In genomic region chr6:29391802-29392201, GRCm38 (mm10) we compare ENCODE assay signal across 26 mouse cellular contexts. TPM values are rescaled to one million over a fixed set of nuclear protein-coding genes. Genes with fewer than 3 reads are reported as not detected.
DNase-seq lines count a peak whose midpoint lies in the region; ATAC-seq and TF ChIP-seq lines count a peak whose summit lies in the region.
"Had no signal": no experiment of that assay in that cellular context is flagged by ENCODE, and none has a peak within 500 bp of the region (broad histone marks: within the 10 kb centered on the region; RNA-seq: fewer than 3 reads in every experiment).

No protein-coding gene starts in this region.

- H3K4me3 ChIP-seq in forebrain, postnatal 0 days (ENCODE audit: low read depth, low read length): no peak overlapping the region
- no peak overlapping the region for H3K4me3 ChIP-seq in forebrain, embryonic 14.5 days (ENCODE audit: low read depth, low read length)
- no peak overlapping the region for H3K4me3 ChIP-seq in kidney, postnatal 0 days (replicated peaks; ENCODE audit: low read depth, low read length)
- no peak overlapping the region for H3K4me3 ChIP-seq in kidney, embryonic 16.5 days (ENCODE audit: low read length)
- no peak overlapping the region for H3K4me3 ChIP-seq in midbrain, postnatal 0 days (ENCODE audit: low read depth, low read length)
- H3K4me3 ChIP-seq in midbrain, embryonic 14.5 days (replicated peaks; ENCODE audit: low read depth, low read length): no peak overlapping the region
- H3K4me3 ChIP-seq in forebrain, embryonic 11.5 days (ENCODE audit: low read depth, low read length): no peak overlapping the region
- H3K4me3 ChIP-seq: embryonic facial prominence, embryonic 15.5 days; neural tube, embryonic 12.5 days had no signal

- H3K9me3 ChIP-seq in forebrain, postnatal 0 days (ENCODE audit: low read length): no peaks in the 10 kb centered on the region
- H3K9me3 ChIP-seq in forebrain, embryonic 14.5 days (replicated peaks; ENCODE audit: control insufficient read depth, low read length): no peaks in the 10 kb centered on the region
- no peaks in the 10 kb centered on the region for H3K9me3 ChIP-seq in kidney, postnatal 0 days (replicated peaks; ENCODE audit: low read length)
- no peaks in the 10 kb centered on the region for H3K9me3 ChIP-seq in kidney, embryonic 16.5 days (ENCODE audit: low read length)
- H3K9me3 ChIP-seq in midbrain, postnatal 0 days (ENCODE audit: low read length): no peaks in the 10 kb centered on the region
- no peaks in the 10 kb centered on the region for H3K9me3 ChIP-seq in midbrain, embryonic 14.5 days (ENCODE audit: control insufficient read depth, low read length)
- no peaks in the 10 kb centered on the region for H3K9me3 ChIP-seq in forebrain, embryonic 11.5 days (ENCODE audit: control insufficient read depth, low read length)
- H3K9me3 ChIP-seq: embryonic facial prominence, embryonic 15.5 days; neural tube, embryonic 12.5 days had no signal

- H3K4me1 ChIP-seq in forebrain, postnatal 0 days (ENCODE audit: insufficient read depth): peaks cover 7% of the 10 kb centered on the region; the same call in 1 of the 2 replicates
- H3K4me1 ChIP-seq in forebrain, embryonic 14.5 days (ENCODE audit: control insufficient read depth, insufficient read depth, low read length): peaks cover 18% of the 10 kb centered on the region; the same call in 1 of the 2 replicates
- 0 out of 2 replicates have a peak, but pooled peaks cover 5% of the 10 kb centered on the region for H3K4me1 ChIP-seq in kidney, postnatal 0 days (replicated peaks; ENCODE audit: insufficient read depth, low read length)
- peaks cover 11% of the 10 kb centered on the region for H3K4me1 ChIP-seq in kidney, embryonic 16.5 days (ENCODE audit: insufficient read depth, low read length)
- H3K4me1 ChIP-seq in midbrain, postnatal 0 days (ENCODE audit: insufficient read depth, low read length): no peaks in the 10 kb centered on the region; the same call in 1 of the 2 replicates
- peaks cover 5% of the 10 kb centered on the region; the same call in 1 of the 2 replicates for H3K4me1 ChIP-seq in midbrain, embryonic 14.5 days (ENCODE audit: control insufficient read depth, insufficient read depth, low read length)
- H3K4me1 ChIP-seq in forebrain, embryonic 11.5 days (replicated peaks; ENCODE audit: control insufficient read depth, insufficient read depth, low read length): peaks cover 9% of the 10 kb centered on the region; the same call in 1 of the 2 replicates

- H3K4me2 ChIP-seq in forebrain, postnatal 0 days (ENCODE audit: low read depth): no peak overlapping the region
- H3K4me2 ChIP-seq in forebrain, embryonic 14.5 days (ENCODE audit: low read length): no peak overlapping the region
- H3K4me2 ChIP-seq in kidney, postnatal 0 days (ENCODE audit: low read length): no peak overlapping the region
- no peak overlapping the region for H3K4me2 ChIP-seq in kidney, embryonic 16.5 days (replicated peaks; ENCODE audit: low read depth, low read length)
- H3K4me2 ChIP-seq in midbrain, postnatal 0 days (ENCODE audit: low read depth, low read length, poor library complexity, severe bottlenecking): no peak overlapping the region
- H3K4me2 ChIP-seq in midbrain, embryonic 14.5 days (ENCODE audit: low read length): no peak overlapping the region
- no peak overlapping the region for H3K4me2 ChIP-seq in forebrain, embryonic 11.5 days (ENCODE audit: low read depth, low read length, severe bottlenecking)
- H3K4me2 ChIP-seq: embryonic facial prominence, embryonic 15.5 days; heart, embryonic 11.5 days; midbrain, embryonic 11.5 days; neural tube, embryonic 12.5 days had no signal

- no peaks in the 10 kb centered on the region for H3K36me3 ChIP-seq in forebrain, postnatal 0 days (ENCODE audit: insufficient read depth)
- no peaks in the 10 kb centered on the region for H3K36me3 ChIP-seq in forebrain, embryonic 14.5 days (ENCODE audit: control insufficient read depth, insufficient read depth, low read length)
- no peaks in the 10 kb centered on the region for H3K36me3 ChIP-seq in kidney, postnatal 0 days (ENCODE audit: insufficient read depth, low read length)
- H3K36me3 ChIP-seq in kidney, embryonic 16.5 days (ENCODE audit: insufficient read depth, low read length): no peaks in the 10 kb centered on the region
- no peaks in the 10 kb centered on the region for H3K36me3 ChIP-seq in midbrain, postnatal 0 days (ENCODE audit: insufficient read depth, low read length)
- no peaks in the 10 kb centered on the region for H3K36me3 ChIP-seq in midbrain, embryonic 14.5 days (ENCODE audit: control insufficient read depth, insufficient read depth, low read length)
- no peaks in the 10 kb centered on the region for H3K36me3 ChIP-seq in forebrain, embryonic 11.5 days (ENCODE audit: control insufficient read depth, insufficient read depth, low read length)
- H3K36me3 ChIP-seq: embryonic facial prominence, embryonic 15.5 days; neural tube, embryonic 12.5 days had no signal

- H3K9ac ChIP-seq in forebrain, postnatal 0 days: no peak overlapping the region
- H3K9ac ChIP-seq in forebrain, embryonic 14.5 days (ENCODE audit: low read length): no peak overlapping the region
- H3K9ac ChIP-seq in kidney, postnatal 0 days (ENCODE audit: low read depth, low read length): no peak overlapping the region
- no peak overlapping the region for H3K9ac ChIP-seq in kidney, embryonic 16.5 days (replicated peaks; ENCODE audit: low read length)
- H3K9ac ChIP-seq in midbrain, postnatal 0 days (replicated peaks; ENCODE audit: low read length, poor library complexity, severe bottlenecking): no peak overlapping the region
- no peak overlapping the region for H3K9ac ChIP-seq in midbrain, embryonic 14.5 days (replicated peaks; ENCODE audit: low read length)
- H3K9ac ChIP-seq in forebrain, embryonic 11.5 days (ENCODE audit: low read length): no peak overlapping the region
- H3K9ac ChIP-seq: embryonic facial prominence, embryonic 15.5 days; liver, embryonic 14.5 days; neural tube, embryonic 12.5 days had no signal

- no peaks in the 10 kb centered on the region for H3K27me3 ChIP-seq in forebrain, postnatal 0 days (ENCODE audit: insufficient read depth, low read length)
- no peaks in the 10 kb centered on the region; the same call in 1 of the 2 replicates for H3K27me3 ChIP-seq in forebrain, embryonic 14.5 days (replicated peaks; ENCODE audit: control insufficient read depth, insufficient read depth, low read length)
- H3K27me3 ChIP-seq in kidney, postnatal 0 days (ENCODE audit: insufficient read depth, low read length): no peaks in the 10 kb centered on the region
- H3K27me3 ChIP-seq in kidney, embryonic 16.5 days (ENCODE audit: insufficient read depth, low read length): peaks cover 8% of the 10 kb centered on the region; the same call in 1 of the 2 replicates
- no peaks in the 10 kb centered on the region; the same call in 1 of the 2 replicates for H3K27me3 ChIP-seq in midbrain, postnatal 0 days (ENCODE audit: insufficient read depth, low read length)
- no peaks in the 10 kb centered on the region for H3K27me3 ChIP-seq in midbrain, embryonic 14.5 days (ENCODE audit: control insufficient read depth, insufficient read depth, low read length)
- peaks cover 3% of the 10 kb centered on the region; the same call in 1 of the 2 replicates for H3K27me3 ChIP-seq in forebrain, embryonic 11.5 days (ENCODE audit: control insufficient read depth, insufficient read depth, low read length)

- ATAC-seq in forebrain, postnatal 0 days: no peak
- ATAC-seq in forebrain, embryonic 14.5 days: no peak
- no peak for ATAC-seq in kidney, postnatal 0 days (replicated peaks; ENCODE audit: low FRiP score, low read depth)
- no peak for ATAC-seq in kidney, embryonic 16.5 days (ENCODE audit: low FRiP score, low TSS enrichment)
- ATAC-seq in midbrain, postnatal 0 days (ENCODE audit: low FRiP score): no peak
- ATAC-seq in midbrain, embryonic 14.5 days (ENCODE audit: low FRiP score, low TSS enrichment): no peak
- no peak for ATAC-seq in forebrain, embryonic 11.5 days (replicated peaks; ENCODE audit: low FRiP score)
- ATAC-seq: activated CD4-positive, CD25-positive, alpha-beta regulatory T cell, adult 4 months; CD4-positive, CD25-positive, alpha-beta regulatory T cell, adult 4 months; forebrain, embryonic 16.5 days had no signal

- WGBS in forebrain, postnatal 0 days: 68% methylated on average over 4 of the region's 4 CpGs
- 73% methylated on average over 4 of the region's 4 CpGs for WGBS in forebrain, embryonic 14.5 days
- 70% methylated on average over 4 of the region's 4 CpGs for WGBS in kidney, postnatal 0 days
- WGBS in kidney, embryonic 16.5 days: 64% methylated on average over 4 of the region's 4 CpGs
- 62% methylated on average over 4 of the region's 4 CpGs for WGBS in midbrain, postnatal 0 days
- WGBS in midbrain, embryonic 14.5 days: 71% methylated on average over 4 of the region's 4 CpGs
- 78% methylated on average over 4 of the region's 4 CpGs for WGBS in forebrain, embryonic 11.5 days

- TF ChIP-seq CTCF in forebrain, postnatal 0 days (IDR thresholded peaks at IDR 0.05; ENCODE audit: low read depth): peak; percentile 53
- peak; percentile 42; the same call in 1 of the 2 replicates for TF ChIP-seq CTCF in kidney, postnatal 0 days (IDR thresholded peaks at IDR 0.05; ENCODE audit: low read depth)
- peak; percentile 66 for TF ChIP-seq CTCF in midbrain, postnatal 0 days (IDR thresholded peaks at IDR 0.05)

- no peak overlapping the region for H3K27ac ChIP-seq in forebrain, postnatal 0 days (ENCODE audit: low read depth, low read length)
- H3K27ac ChIP-seq in forebrain, embryonic 14.5 days (ENCODE audit: low read depth, low read length): no peak overlapping the region
- no peak overlapping the region for H3K27ac ChIP-seq in kidney, postnatal 0 days
- no peak overlapping the region for H3K27ac ChIP-seq in kidney, embryonic 16.5 days (ENCODE audit: low read length)
- H3K27ac ChIP-seq in midbrain, postnatal 0 days (ENCODE audit: low read depth, low read length): no peak overlapping the region
- H3K27ac ChIP-seq in midbrain, embryonic 14.5 days (replicated peaks; ENCODE audit: low read depth, low read length): no peak overlapping the region
- H3K27ac ChIP-seq in forebrain, embryonic 11.5 days (ENCODE audit: low read depth, low read length): no peak overlapping the region
- H3K27ac ChIP-seq: embryonic facial prominence, embryonic 15.5 days; liver, embryonic 14.5 days; neural tube, embryonic 12.5 days had no signal

- no peak for DNase-seq in forebrain, postnatal 0 days
- DNase-seq in forebrain, embryonic 14.5 days (ENCODE audit: low spot score): no peak
- DNase-seq in kidney, postnatal 0 days (ENCODE audit: low spot score): peak; percentile 33
- DNase-seq in midbrain, postnatal 0 days (ENCODE audit: low spot score): peak; percentile 21
- DNase-seq in midbrain, embryonic 14.5 days: no peak
- no peak for DNase-seq in embryo, embryonic 10 days (ENCODE audit: low spot score)
- no peak for DNase-seq in forebrain, embryonic 11.5 days (ENCODE audit: low spot score)
- DNase-seq: adrenal gland, postnatal 10 days; cerebellum, adult 9-10 months; heart, postnatal 14 days; kidney, adult 2 months; kidney, postnatal 14 days; lung, postnatal 14 days; right cerebral cortex, postnatal 14 days had no signal

RNA-seq across cellular contexts. Expression of gene Opn1sw, which starts 3.5 kb away (rescaled TPM):
- 7.0 TPM in 1 of 2 replicates, not detected in the other for total RNA-seq in forebrain, postnatal 0 days (2014; rRNA removed)
- 0.45 and 0.74 TPM in 2 replicates for polyA plus RNA-seq in forebrain, postnatal 0 days (2015; fragmentation: Nextera tagmentation; extraction: Ambion mirVana)
- 0.17 and 0.33 TPM in 2 replicates for polyA plus RNA-seq in forebrain, embryonic 14.5 days (2014; fragmentation: Nextera tagmentation; extraction: Ambion mirVana)
- polyA plus RNA-seq in kidney, postnatal 0 days (2015; fragmentation: Nextera tagmentation; extraction: Ambion mirVana): 0.26 and 0.47 TPM in 2 replicates
- 0.44 and 0.79 TPM in 2 replicates for polyA plus RNA-seq in kidney, embryonic 16.5 days (2015; fragmentation: Nextera tagmentation; extraction: Ambion mirVana)
- 0.11 and 0.14 TPM in 2 replicates for total RNA-seq in midbrain, postnatal 0 days (2014; rRNA removed)
- 0.15 and 0.56 TPM in 2 replicates for polyA plus RNA-seq in midbrain, postnatal 0 days (2015; fragmentation: Nextera tagmentation; extraction: Ambion mirVana)
- 0.31 and 0.36 TPM in 2 replicates for polyA plus RNA-seq in midbrain, embryonic 14.5 days (2014; fragmentation: Nextera tagmentation; extraction: Ambion mirVana)
- 0.31 and 0.43 TPM in 2 replicates for polyA plus RNA-seq in forebrain, embryonic 11.5 days (2014; fragmentation: Nextera tagmentation; extraction: Ambion mirVana)
- total RNA-seq: adrenal gland, postnatal 10 days; heart, postnatal 14 days; megakaryocyte progenitor cell, adult 5-6 weeks; monocyte, adult 5-6 weeks had no signal
- polyA plus RNA-seq: kidney, adult 2 months; testis, adult 2 months had no signal

RNA-seq across cellular contexts. Expression of gene Ccdc136, which starts 4.3 kb away (rescaled TPM):
- 46.6 and 56.9 TPM in 2 replicates for total RNA-seq in forebrain, postnatal 0 days (2014; rRNA removed)
- polyA plus RNA-seq in forebrain, postnatal 0 days (2015; fragmentation: Nextera tagmentation; extraction: Ambion mirVana): 34.4 and 43.0 TPM in 2 replicates
- polyA plus RNA-seq in forebrain, embryonic 14.5 days (2014; fragmentation: Nextera tagmentation; extraction: Ambion mirVana): 40.2 and 42.2 TPM in 2 replicates
- polyA plus RNA-seq in kidney, postnatal 0 days (2015; fragmentation: Nextera tagmentation; extraction: Ambion mirVana): 12.1 and 13.8 TPM in 2 replicates
- polyA plus RNA-seq in kidney, embryonic 16.5 days (2015; fragmentation: Nextera tagmentation; extraction: Ambion mirVana): 20.2 and 23.3 TPM in 2 replicates
- total RNA-seq in midbrain, postnatal 0 days (2014; rRNA removed): 54.4 and 77.6 TPM in 2 replicates
- 50.8 and 51.9 TPM in 2 replicates for polyA plus RNA-seq in midbrain, postnatal 0 days (2015; fragmentation: Nextera tagmentation; extraction: Ambion mirVana)
- polyA plus RNA-seq in midbrain, embryonic 14.5 days (2014; fragmentation: Nextera tagmentation; extraction: Ambion mirVana): 30.6 and 33.5 TPM in 2 replicates
- polyA plus RNA-seq in forebrain, embryonic 11.5 days (2014; fragmentation: Nextera tagmentation; extraction: Ambion mirVana): 25.7 and 26.7 TPM in 2 replicates
- total RNA-seq: megakaryocyte progenitor cell, adult 5-6 weeks had no signal

RNA-seq across cellular contexts. Expression of gene Flnc, which starts 41.3 kb away (rescaled TPM):
- total RNA-seq in forebrain, postnatal 0 days (2014; rRNA removed): 4.3 and 7.9 TPM in 2 replicates
- 0.70 and 0.90 TPM in 2 replicates for polyA plus RNA-seq in forebrain, postnatal 0 days (2015; fragmentation: Nextera tagmentation; extraction: Ambion mirVana)
- 1.1 and 2.5 TPM in 2 replicates for polyA plus RNA-seq in forebrain, embryonic 14.5 days (2014; fragmentation: Nextera tagmentation; extraction: Ambion mirVana)
- polyA plus RNA-seq in kidney, postnatal 0 days (2015; fragmentation: Nextera tagmentation; extraction: Ambion mirVana): 2.5 and 2.8 TPM in 2 replicates
- polyA plus RNA-seq in kidney, embryonic 16.5 days (2015; fragmentation: Nextera tagmentation; extraction: Ambion mirVana): 7.9 and 8.0 TPM in 2 replicates
- 11.1 and 12.0 TPM in 2 replicates for total RNA-seq in midbrain, postnatal 0 days (2014; rRNA removed)
- 1.2 and 1.4 TPM in 2 replicates for polyA plus RNA-seq in midbrain, postnatal 0 days (2015; fragmentation: Nextera tagmentation; extraction: Ambion mirVana)
- polyA plus RNA-seq in midbrain, embryonic 14.5 days (2014; fragmentation: Nextera tagmentation; extraction: Ambion mirVana): 1.6 and 4.0 TPM in 2 replicates
- polyA plus RNA-seq in forebrain, embryonic 11.5 days (2014; fragmentation: Nextera tagmentation; extraction: Ambion mirVana): 2.4 and 2.6 TPM in 2 replicates
- total RNA-seq: megakaryocyte progenitor cell, adult 5-6 weeks; monocyte, adult 5-6 weeks had no signal
- polyA plus RNA-seq: activated CD4-positive, CD25-positive, alpha-beta regulatory T cell, adult 4 months; CD4-positive, CD25-positive, alpha-beta regulatory T cell, adult 4 months had no signal

RNA-seq across cellular contexts. Expression of gene Calu, which starts 43.9 kb away (rescaled TPM):
- 132 and 159 TPM in 2 replicates for total RNA-seq in forebrain, postnatal 0 days (2014; rRNA removed)
- polyA plus RNA-seq in forebrain, postnatal 0 days (2015; fragmentation: Nextera tagmentation; extraction: Ambion mirVana): 122 and 134 TPM in 2 replicates
- 196 and 210 TPM in 2 replicates for polyA plus RNA-seq in forebrain, embryonic 14.5 days (2014; fragmentation: Nextera tagmentation; extraction: Ambion mirVana)
- polyA plus RNA-seq in kidney, postnatal 0 days (2015; fragmentation: Nextera tagmentation; extraction: Ambion mirVana): 271 and 306 TPM in 2 replicates
- polyA plus RNA-seq in kidney, embryonic 16.5 days (2015; fragmentation: Nextera tagmentation; extraction: Ambion mirVana): 420 and 457 TPM in 2 replicates
- total RNA-seq in midbrain, postnatal 0 days (2014; rRNA removed): 124 and 142 TPM in 2 replicates
- polyA plus RNA-seq in midbrain, postnatal 0 days (2015; fragmentation: Nextera tagmentation; extraction: Ambion mirVana): 124 and 131 TPM in 2 replicates
- 109 and 181 TPM in 2 replicates for polyA plus RNA-seq in midbrain, embryonic 14.5 days (2014; fragmentation: Nextera tagmentation; extraction: Ambion mirVana)
- 240 and 242 TPM in 2 replicates for polyA plus RNA-seq in forebrain, embryonic 11.5 days (2014; fragmentation: Nextera tagmentation; extraction: Ambion mirVana)

Comparison
In these comparisons a context has a peak if more than half of its experiments do, and no peak if none do; other contexts are left out.
1. DNase-seq: peak in kidney, postnatal 0 days (single experiment) and midbrain, postnatal 0 days (single experiment); none in forebrain, postnatal 0 days (single experiment), forebrain, embryonic 14.5 days (single experiment), midbrain, embryonic 14.5 days (single experiment), embryo, embryonic 10 days (single experiment) and forebrain, embryonic 11.5 days (single experiment).
2. Peak in every context shown above with its lines, with median percentiles within 50 percentile points of each other: CTCF ChIP-seq.